Mouse (Mus musculus) ES-Bruce4 (cell line): ENCODE measurements around the gene Gpc1. TPM values are rescaled to one million over a fixed set of nuclear protein-coding genes. Genes with fewer than 3 reads are reported as not detected.
A peak's percentile ranks its signal among the peaks of the same experiment; 100 is the strongest.

Experiments
- H3K27ac ChIP-seq: 2 replicates; pipeline ENCODE4 v1.5.1; 2012; ENCODE audit warnings: low read length, inconsistent platforms; ENCODE audit not compliant: insufficient read depth
- H3K27me3 ChIP-seq: 2 replicates; pipeline ENCODE4 v1.6.1; 2012; ENCODE audit warnings: mild to moderate bottlenecking, low read length, inconsistent platforms; ENCODE audit not compliant: control insufficient read depth, poor library complexity, insufficient read depth, severe bottlenecking
- H3K36me3 ChIP-seq: 2 replicates; pipeline ENCODE4 v1.6.1; 2012; ENCODE audit warnings: inconsistent platforms, mild to moderate bottlenecking, low read length, moderate library complexity; ENCODE audit not compliant: control insufficient read depth, poor library complexity, insufficient read depth, severe bottlenecking
- H3K4me1 ChIP-seq: one replicate; pipeline ENCODE4 v1.8.1; 2011; ENCODE audit warnings: low read length; ENCODE audit not compliant: control insufficient read depth, insufficient read depth
- H3K4me3 ChIP-seq: 2 replicates; pipeline ENCODE4 v1.5.1; 2011; ENCODE audit warnings: low read depth, mild to moderate bottlenecking, low read length
- H3K9ac ChIP-seq: 2 replicates; pipeline ENCODE4 v1.6.1; 2012; ENCODE audit warnings: low read depth, mild to moderate bottlenecking, inconsistent platforms; ENCODE audit not compliant: poor library complexity, severe bottlenecking
- H3K9me3 ChIP-seq: replicated peaks from 2 replicates; pipeline ENCODE4 v1.6.1; 2012; ENCODE audit warnings: mild to moderate bottlenecking, low read length, inconsistent platforms; ENCODE audit not compliant: control insufficient read depth, poor library complexity, insufficient read depth, severe bottlenecking
- CTCF ChIP-seq: IDR thresholded peaks from one replicate; pipeline ENCODE4 v1.8.1; 2011; ENCODE audit warnings: low read depth, low read length
- EP300 ChIP-seq: IDR thresholded peaks from 2 replicates; pipeline ENCODE4 v1.6.1; 2011; ENCODE audit warnings: low read depth, low read length; ENCODE audit not compliant: insufficient read depth
- POLR2A ChIP-seq: IDR thresholded peaks from one replicate; pipeline ENCODE4 v1.8.1; 2011; ENCODE audit warnings: low read length; ENCODE audit not compliant: insufficient read depth
- polyA plus RNA-seq: library from polyadenylated mRNA; stranded (reverse); fragments of >200 nt; gene quantifications from 2 replicates; pipeline ENCODE4 v1.2.4, GENCODE M21; 2011; ENCODE audit warnings: low read depth; ENCODE audit not compliant: missing spikeins, insufficient read depth, insufficient read length

Gpc1 gene
- 30.5 and 31.6 TPM in 2 replicates for polyA plus RNA-seq

DNA sequence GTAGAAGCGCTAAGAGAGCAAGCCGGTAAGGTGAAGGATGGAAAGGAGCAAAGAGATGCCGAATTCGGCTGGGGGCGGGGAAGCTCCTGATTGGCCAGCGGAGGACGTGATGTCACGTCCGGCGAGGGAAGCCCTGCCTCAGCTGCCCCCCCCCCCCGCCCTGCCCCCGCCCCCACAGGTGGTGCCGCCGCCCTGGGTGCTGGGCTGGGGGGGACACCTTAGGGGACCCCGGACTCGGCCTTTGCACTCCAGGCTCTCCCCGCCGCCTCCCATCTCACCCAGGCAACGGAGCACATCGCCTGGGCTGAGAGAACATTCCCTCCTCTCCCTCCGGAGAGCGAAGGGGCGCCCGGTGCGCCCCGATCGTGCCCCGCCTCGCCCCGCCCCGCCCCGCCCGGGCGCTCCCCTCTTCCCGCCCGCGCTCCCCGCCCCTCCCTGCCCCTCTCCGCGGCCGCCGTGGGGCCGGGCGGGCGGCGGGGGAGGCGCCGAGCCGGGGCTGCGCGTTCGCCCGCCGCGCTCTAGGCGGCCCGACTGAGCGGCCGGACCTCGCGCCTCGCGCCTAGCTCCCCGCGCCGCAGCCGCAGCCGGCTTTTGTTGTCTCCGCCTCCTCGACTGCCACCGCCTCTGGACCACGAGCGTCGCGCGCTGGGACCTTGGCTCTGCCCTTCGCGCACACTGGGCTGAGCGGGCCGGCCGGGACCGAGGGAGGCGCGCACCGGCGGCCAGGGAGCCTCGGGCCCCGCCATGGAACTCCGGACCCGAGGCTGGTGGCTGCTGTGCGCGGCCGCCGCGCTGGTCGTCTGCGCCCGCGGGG, at the start of gene Gpc1:
Gpc1 (plus strand) TSS at position 458 of the 814 bp plus-strand sequence.
- Histone ChIP-seq H3K4me3 (peak within 1 kb of the TSS; percentile 81), H3K9ac (peak within 1 kb of the TSS; percentile 87), H3K36me3 (no peaks in the 10 kb centered on the region), H3K4me1 (no peaks in the 10 kb centered on the region), H3K27ac (no peak within 1 kb of the TSS), H3K27me3 (no peaks in the 10 kb centered on the region), H3K9me3 (no peaks in the 10 kb centered on the region)
- peak; percentile 22 for TF ChIP-seq POLR2A
- TF ChIP-seq CTCF, result no peak

DNA sequence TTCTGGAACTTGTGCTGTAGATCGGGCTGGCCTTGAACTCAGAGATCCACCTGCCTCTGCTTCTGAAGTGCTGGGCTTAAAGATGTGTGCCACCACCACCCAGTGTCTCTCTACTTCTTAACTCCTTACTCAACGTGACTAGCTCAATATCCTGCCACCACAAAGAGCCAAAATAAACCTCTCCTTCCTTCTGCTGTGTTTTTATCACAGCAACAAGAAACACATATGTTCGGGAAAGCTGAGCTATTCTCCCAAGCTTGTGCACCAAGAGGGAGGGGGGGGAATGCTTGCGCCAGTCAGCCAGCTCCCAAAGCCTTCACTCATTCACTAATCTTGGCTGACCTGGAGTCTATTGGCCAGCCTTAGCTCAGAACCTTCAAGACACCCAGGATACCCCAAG, 49.6 kb upstream of the Gpc1 start:
- Histone ChIP-seq H3K4me1 (no peaks in the 10 kb centered on the region), H3K36me3 (no peaks in the 10 kb centered on the region), H3K9ac (no peak overlapping the region), H3K4me3 (no peak overlapping the region), H3K9me3 (no peaks in the 10 kb centered on the region), H3K27me3 (no peaks in the 10 kb centered on the region), H3K27ac (no peak overlapping the region)
- TF ChIP-seq CTCF (no peak), POLR2A (no peak)

DNA sequence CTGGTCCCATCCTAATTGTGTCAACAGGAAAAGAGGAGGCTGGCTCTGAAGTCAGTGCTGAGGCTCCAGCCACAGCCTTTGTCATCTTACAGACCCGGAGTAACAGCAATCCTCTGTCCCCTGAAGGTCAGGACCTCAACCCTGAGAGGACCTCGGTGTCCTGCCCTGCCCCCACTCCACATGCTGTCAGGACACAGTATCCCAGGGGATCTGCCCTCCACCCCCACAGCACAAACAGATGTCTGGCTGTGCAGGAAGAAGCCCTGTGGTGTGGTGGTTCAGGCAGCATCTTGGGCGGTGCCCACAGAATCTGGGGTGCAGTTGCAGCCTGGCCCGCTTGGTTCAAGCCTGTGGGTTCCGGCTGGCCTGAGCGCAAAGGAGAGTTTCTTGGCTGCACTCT, 48.9 kb upstream of the Gpc1 start:
- no peaks in the 10 kb centered on the region for H3K4me1 ChIP-seq
- H3K27me3 ChIP-seq, result no peaks in the 10 kb centered on the region
- no peak overlapping the region for H3K9ac ChIP-seq
- TF ChIP-seq CTCF (no peak), EP300 (no peak), POLR2A (no peak)
- no peak overlapping the region for H3K4me3 ChIP-seq
- H3K9me3 ChIP-seq, result no peaks in the 10 kb centered on the region
- H3K36me3 ChIP-seq, result no peaks in the 10 kb centered on the region
- no peak overlapping the region for H3K27ac ChIP-seq

DNA sequence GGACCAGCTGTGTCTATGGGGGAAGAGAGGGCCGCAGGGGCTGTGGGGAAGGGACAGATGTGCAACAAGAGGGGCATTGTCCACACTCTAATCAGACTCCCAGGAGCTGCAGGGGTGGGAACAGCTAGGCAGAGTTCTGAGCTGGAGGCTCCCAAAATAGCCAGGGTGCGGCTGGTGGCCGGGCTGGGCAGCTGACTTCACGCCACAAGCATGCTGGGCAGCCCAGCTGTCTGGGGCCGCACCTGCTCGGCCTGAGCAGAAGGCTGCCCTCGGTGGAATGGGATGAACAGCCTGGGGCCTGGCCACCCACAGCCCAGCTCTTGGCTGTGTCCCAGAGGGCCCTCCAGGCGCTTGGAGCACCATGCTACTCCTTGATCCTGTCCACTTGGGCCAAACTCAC, 44.2 kb upstream of the Gpc1 start:
- no peak for TF ChIP-seq POLR2A
- no peak for TF ChIP-seq CTCF
- no peak for TF ChIP-seq EP300
- no peak overlapping the region for H3K9ac ChIP-seq
- no peak overlapping the region for H3K27ac ChIP-seq
- H3K4me1 ChIP-seq, result no peaks in the 10 kb centered on the region
- no peak overlapping the region for H3K4me3 ChIP-seq
- H3K27me3 ChIP-seq, result no peaks in the 10 kb centered on the region
- H3K36me3 ChIP-seq, result no peaks in the 10 kb centered on the region
- no peaks in the 10 kb centered on the region for H3K9me3 ChIP-seq

DNA sequence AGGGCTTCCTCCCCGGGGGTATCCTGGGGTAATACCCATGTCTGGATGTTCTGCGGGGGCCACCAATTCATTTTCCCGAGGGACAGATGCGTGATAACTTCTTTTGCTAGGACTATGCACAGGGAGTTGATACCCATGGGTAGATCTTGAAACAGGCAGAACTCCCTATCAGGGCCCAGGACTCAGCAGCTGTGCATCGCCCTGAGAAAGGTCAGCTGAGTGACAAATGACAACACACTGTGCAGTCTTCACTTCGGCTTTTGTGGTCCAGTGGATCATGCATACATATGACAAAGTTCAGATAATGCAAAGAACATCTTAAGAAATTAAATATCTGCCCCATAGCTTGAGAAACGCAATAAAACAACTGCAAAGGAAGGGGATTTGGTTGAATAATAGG, 43.4 kb upstream of the Gpc1 start:
- Histone ChIP-seq H3K36me3 (no peaks in the 10 kb centered on the region), H3K27ac (no peak overlapping the region), H3K4me1 (no peaks in the 10 kb centered on the region)

DNA sequence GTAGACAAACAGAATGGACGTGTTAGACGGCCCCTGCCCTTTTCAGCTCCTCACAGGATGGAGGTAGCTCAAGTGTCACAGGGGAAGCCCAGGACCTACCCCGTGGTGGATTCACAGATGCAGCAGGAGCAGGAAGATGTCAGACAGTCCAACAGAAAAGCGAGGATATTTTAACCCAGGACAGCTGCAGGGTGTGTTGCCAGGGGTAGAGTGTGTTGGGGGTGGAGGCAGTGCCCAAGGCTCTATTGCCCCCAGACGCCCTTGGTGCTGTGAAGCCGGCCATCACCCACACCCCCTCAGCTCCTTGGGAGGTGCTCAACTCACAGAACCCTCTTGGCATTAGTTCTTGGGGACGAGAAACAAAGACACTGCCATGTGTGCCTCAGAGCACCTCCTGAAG, 40.8 kb upstream of the Gpc1 start:
- no peaks in the 10 kb centered on the region for H3K27me3 ChIP-seq
- no peaks in the 10 kb centered on the region for H3K9me3 ChIP-seq
- no peak for TF ChIP-seq POLR2A
- TF ChIP-seq EP300, result no peak
- TF ChIP-seq CTCF, result no peak
- H3K9ac ChIP-seq, result no peak overlapping the region
- no peak overlapping the region for H3K4me3 ChIP-seq
- no peaks in the 10 kb centered on the region for H3K36me3 ChIP-seq
- no peaks in the 10 kb centered on the region for H3K4me1 ChIP-seq
- H3K27ac ChIP-seq, result no peak overlapping the region

More for the DNA sequence above, 43.4 kb upstream of the Gpc1 start:
- no peaks in the 10 kb centered on the region for H3K27me3 ChIP-seq
- H3K4me3 ChIP-seq, result no peak overlapping the region
- H3K9me3 ChIP-seq, result no peaks in the 10 kb centered on the region
- H3K9ac ChIP-seq, result no peak overlapping the region
- no peak for TF ChIP-seq CTCF
- TF ChIP-seq EP300, result no peak
- TF ChIP-seq POLR2A, result no peak
